Mouse (Mus musculus) MEL (cell line): ENCODE results near the gene Fezf2. TPM values are rescaled to one million over a fixed set of nuclear protein-coding genes. Genes with fewer than 3 reads are reported as not detected.

Source experiments
- DNase-seq: peaks from one replicate; pipeline ENCODE4 v3.0.0; 2011; ENCODE audit warnings: low read depth, low spot score
- H3K27ac ChIP-seq: 2 replicates; pipeline ENCODE4 v1.5.1; 2012; ENCODE audit warnings: low read depth, mild to moderate bottlenecking, control low read depth, low read length, moderate library complexity; ENCODE audit not compliant: control insufficient read depth
- H3K27me3 ChIP-seq, 2 experiments: fragments of 150-350 bp in 1 of 2; sonication (generic) in 1 of 2; 2 replicates each; pipeline ENCODE4 v1.6.1; 2012; ENCODE audit warnings: low read length in 2 of 2, mild to moderate bottlenecking in 2 of 2, improper control_type of control experiment in 1 of 2, moderate library complexity in 1 of 2; ENCODE audit not compliant: insufficient read depth in 2 of 2, control insufficient read depth in 1 of 2
- H3K36me3 ChIP-seq, 2 experiments: 2 replicates each; pipeline ENCODE4 v1.6.1; 2012 to 2014; ENCODE audit warnings: low read length in 2 of 2, improper control_type of control experiment in 1 of 2, inconsistent platforms in 1 of 2, mild to moderate bottlenecking in 1 of 2; ENCODE audit not compliant: insufficient read depth in 2 of 2, control insufficient read depth in 1 of 2
- H3K4me1 ChIP-seq, 2 experiments: fragments of 150-350 bp in 1 of 2; sonication (generic) in 1 of 2; 2 replicates each; pipeline ENCODE4 v1.6.1; 2012; ENCODE audit warnings: low read length in 2 of 2, improper control_type of control experiment in 1 of 2, mild to moderate bottlenecking in 1 of 2; ENCODE audit not compliant: insufficient read depth in 2 of 2, control insufficient read depth in 1 of 2
- H3K4me3 ChIP-seq, 2 experiments: fragments of 150-350 bp in 1 of 2; sonication (generic) in 1 of 2; 2 replicates each; pipeline ENCODE4 v1.5.1; 2012; ENCODE audit warnings: low read depth in 2 of 2, low read length in 2 of 2, mild to moderate bottlenecking in 2 of 2, moderate library complexity in 2 of 2, control low read depth in 1 of 2, improper control_type of control experiment in 1 of 2; ENCODE audit not compliant: control insufficient read depth in 1 of 2, insufficient read depth in 1 of 2
- H3K79me2 ChIP-seq: 2 replicates; pipeline ENCODE4 v1.6.1; 2012; ENCODE audit warnings: mild to moderate bottlenecking, low read length, moderate library complexity; ENCODE audit not compliant: control insufficient read depth, poor library complexity, insufficient read depth
- H3K9ac ChIP-seq: 2 replicates; pipeline ENCODE4 v1.6.1; 2012; ENCODE audit warnings: low read depth, mild to moderate bottlenecking, control low read depth, low read length, moderate library complexity; ENCODE audit not compliant: control insufficient read depth, poor library complexity, severe bottlenecking
- H3K9me3 ChIP-seq: fragments of 150-350 bp; sonication (generic); replicated peaks from 2 replicates; pipeline ENCODE4 v1.6.1; 2012; ENCODE audit warnings: mild to moderate bottlenecking, low read length, improper control_type of control experiment, moderate library complexity; ENCODE audit not compliant: insufficient read depth
- BHLHE40 ChIP-seq: IDR thresholded peaks from 2 replicates; pipeline ENCODE4 v1.6.1; 2012; ENCODE audit warnings: low read depth, mild to moderate bottlenecking, inconsistent platforms, low read length, improper control_type of control experiment, borderline replicate concordance
- CHD1 ChIP-seq: IDR thresholded peaks from 2 replicates; pipeline ENCODE4 v1.6.1; 2012; ENCODE audit warnings: low read depth, mild to moderate bottlenecking, inconsistent platforms, low read length, improper control_type of control experiment
- E2F4 ChIP-seq: IDR thresholded peaks from 2 replicates; pipeline ENCODE4 v1.6.1; 2011; ENCODE audit warnings: low read depth, low read length, improper control_type of control experiment, borderline replicate concordance
- ELF1 ChIP-seq: IDR thresholded peaks from 2 replicates; pipeline ENCODE4 v1.6.1; 2014; ENCODE audit warnings: low read depth, mild to moderate bottlenecking, inconsistent platforms, low read length, improper control_type of control experiment, moderate library complexity
- EP300 ChIP-seq, 2 experiments: IDR thresholded peaks; 2 replicates each; pipeline ENCODE4 v1.6.1; 2011; ENCODE audit warnings: improper control_type of control experiment in 2 of 2, low read length in 2 of 2, low read depth in 1 of 2, mild to moderate bottlenecking in 1 of 2
- GATA1 ChIP-seq: IDR thresholded peaks from 2 replicates; pipeline ENCODE4 v1.6.1; 2011; ENCODE audit warnings: low read depth, low read length, improper control_type of control experiment
- JUND ChIP-seq: IDR thresholded peaks from 2 replicates; pipeline ENCODE4 v1.6.1; 2011; ENCODE audit warnings: low read depth, mild to moderate bottlenecking, improper control_type of control experiment, low read length
- MAFK ChIP-seq: IDR thresholded peaks from 2 replicates; pipeline ENCODE4 v1.6.1; 2011; ENCODE audit warnings: low read depth, mild to moderate bottlenecking, low read length, improper control_type of control experiment, borderline replicate concordance
- MYC ChIP-seq: IDR thresholded peaks from 2 replicates; pipeline ENCODE4 v1.6.1; 2011; ENCODE audit warnings: low read depth, mild to moderate bottlenecking, low read length, improper control_type of control experiment, moderate library complexity
- NELFE ChIP-seq: IDR thresholded peaks from 2 replicates; pipeline ENCODE4 v1.6.1; 2011; ENCODE audit warnings: low read depth, low read length, improper control_type of control experiment
- POLR2A ChIP-seq, 2 experiments: IDR thresholded peaks; 2 replicates each; pipeline ENCODE4 v1.6.1; 2011 to 2012; ENCODE audit warnings: low read length in 2 of 2, mild to moderate bottlenecking in 2 of 2, control low read depth in 1 of 2, improper control_type of control experiment in 1 of 2, low read depth in 1 of 2, moderate library complexity in 1 of 2; ENCODE audit not compliant: control insufficient read depth in 1 of 2, insufficient read depth in 1 of 2, poor library complexity in 1 of 2
- POLR2AphosphoS5 ChIP-seq: IDR thresholded peaks from 2 replicates; pipeline ENCODE4 v1.6.1; 2012; ENCODE audit warnings: low read depth, borderline replicate concordance, mild to moderate bottlenecking, inconsistent platforms, low read length, moderate library complexity, mixed read lengths
- RAD21 ChIP-seq: IDR thresholded peaks from 2 replicates; pipeline ENCODE4 v1.6.1; 2011; ENCODE audit warnings: mild to moderate bottlenecking, low read depth, low read length, improper control_type of control experiment
- SMC3 ChIP-seq: IDR thresholded peaks from 2 replicates; pipeline ENCODE4 v1.6.1; 2011; ENCODE audit warnings: low read depth, low read length, improper control_type of control experiment
- TAL1 ChIP-seq: IDR thresholded peaks from 2 replicates; pipeline ENCODE4 v1.6.1; 2012; ENCODE audit warnings: mild to moderate bottlenecking, inconsistent platforms, low read length, moderate library complexity, mixed read lengths
- TBP ChIP-seq: IDR thresholded peaks from 2 replicates; pipeline ENCODE4 v1.8.0; 2011; ENCODE audit warnings: low read depth, low read length, improper control_type of control experiment
- TCF12 ChIP-seq: IDR thresholded peaks from 2 replicates; pipeline ENCODE4 v1.6.1; 2014; ENCODE audit warnings: low read depth, mild to moderate bottlenecking, inconsistent platforms, low read length, improper control_type of control experiment, moderate library complexity
- UBTF ChIP-seq: IDR thresholded peaks from 2 replicates; pipeline ENCODE4 v1.6.1; 2012; ENCODE audit warnings: low read depth, mild to moderate bottlenecking, inconsistent platforms, low read length, improper control_type of control experiment, moderate library complexity, borderline replicate concordance; ENCODE audit not compliant: insufficient read depth
- USF1 ChIP-seq: IDR thresholded peaks from 2 replicates; pipeline ENCODE4 v1.6.1; 2014; ENCODE audit warnings: low read depth, mild to moderate bottlenecking, inconsistent platforms, low read length, improper control_type of control experiment, moderate library complexity
- ZC3H11A ChIP-seq: IDR thresholded peaks from 2 replicates; pipeline ENCODE4 v1.6.1; 2012; ENCODE audit warnings: low read depth, mild to moderate bottlenecking, inconsistent platforms, low read length, improper control_type of control experiment
- polyA plus RNA-seq, 2 experiments: library from polyadenylated mRNA; stranded (reverse) in 1 of 2; unstranded in 1 of 2; fragments of >175 nt in 1 of 2; fragments of >200 nt in 1 of 2; gene quantifications; 2 replicates each; pipeline versions ENCODE4 v1.2.1 to v1.2.4; 2012; ENCODE audit warnings: low replicate concordance in 2 of 2, low read depth in 1 of 2; ENCODE audit not compliant: insufficient read length in 2 of 2, insufficient read depth in 1 of 2, missing spikeins in 1 of 2
- total RNA-seq: library from RNA; depleted of rRNA; stranded (reverse); fragments of 300-350 nt; gene quantifications from 2 replicates; pipeline ENCODE4 v1.2.3, GENCODE M21; 2012

The Fezf2 gene
- total and polyA plus RNA-seq, 3 experiments, result not detected

DNA sequence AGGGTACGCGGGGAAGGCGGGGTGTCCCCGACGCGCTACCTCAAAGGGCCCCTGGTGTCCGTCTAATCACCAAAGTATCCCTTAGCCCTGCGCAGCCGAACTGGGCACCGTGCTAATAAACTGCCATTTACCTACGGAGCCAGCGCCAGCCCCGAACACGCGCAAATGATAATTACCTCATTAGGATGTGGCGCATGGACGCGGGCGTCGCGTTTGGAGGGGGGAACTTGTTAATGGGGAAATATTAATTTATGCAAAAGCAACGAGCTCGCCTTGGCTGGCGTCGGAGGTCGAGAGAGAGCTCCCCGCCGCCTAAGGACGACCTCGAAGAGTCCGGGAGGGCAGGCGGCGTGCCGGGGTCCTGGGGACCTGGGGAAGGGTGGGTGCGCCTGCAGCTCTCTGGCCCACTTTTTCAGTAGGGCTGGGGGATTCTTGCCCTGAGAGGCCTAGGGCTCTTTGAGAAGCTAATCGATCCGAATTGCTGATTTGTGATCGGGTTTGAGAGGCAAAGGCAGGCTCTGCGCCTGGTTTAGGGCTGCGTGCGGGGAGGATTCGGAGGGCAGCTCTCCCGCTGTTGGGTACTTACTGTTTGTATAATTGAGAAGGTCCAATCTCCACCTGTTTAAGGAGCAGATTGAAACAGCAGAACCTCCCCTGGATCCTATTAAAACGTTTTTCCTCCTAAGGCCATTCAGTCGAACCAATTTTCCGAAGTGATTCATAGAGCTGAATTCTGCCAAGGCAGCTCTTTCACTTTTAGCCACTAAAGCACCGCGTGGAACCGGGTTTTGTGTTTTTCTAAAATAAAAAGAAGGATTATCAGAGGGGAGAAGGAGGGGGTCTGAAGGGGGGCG, 1.8 kb downstream of the Fezf2 start:
- Histone ChIP-seq H3K9ac (no peak overlapping the region), H3K79me2 (no peaks in the 10 kb centered on the region), H3K4me3 (no peak overlapping the region), H3K9me3 (no peaks in the 10 kb centered on the region), H3K27me3 (no peaks in the 10 kb centered on the region), H3K27ac (no peak overlapping the region), H3K4me1 (no peaks in the 10 kb centered on the region), H3K36me3 (no peaks in the 10 kb centered on the region)
- TF ChIP-seq GATA1 (no peak), JUND (no peak), ELF1 (no peak), TAL1 (no peak), UBTF (no peak), MYC (no peak), MAFK (no peak), E2F4 (no peak), RAD21 (no peak), ZC3H11A (no peak), POLR2A (IDR thresholded peaks at IDR 0.05; ENCODE audit: control insufficient read depth in 1 of 2, insufficient read depth in 1 of 2, low read depth in 1 of 2, low read length in 2 of 2, poor library complexity in 1 of 2) (no peak), SMC3 (no peak), POLR2AphosphoS5 (no peak), EP300 (IDR thresholded peaks at IDR 0.05; ENCODE audit: low read depth in 1 of 2, low read length in 2 of 2) (no peak), TCF12 (no peak), BHLHE40 (no peak), USF1 (no peak), NELFE (no peak), TBP (no peak), CHD1 (no peak)
- DNase-seq, result no peak

DNA sequence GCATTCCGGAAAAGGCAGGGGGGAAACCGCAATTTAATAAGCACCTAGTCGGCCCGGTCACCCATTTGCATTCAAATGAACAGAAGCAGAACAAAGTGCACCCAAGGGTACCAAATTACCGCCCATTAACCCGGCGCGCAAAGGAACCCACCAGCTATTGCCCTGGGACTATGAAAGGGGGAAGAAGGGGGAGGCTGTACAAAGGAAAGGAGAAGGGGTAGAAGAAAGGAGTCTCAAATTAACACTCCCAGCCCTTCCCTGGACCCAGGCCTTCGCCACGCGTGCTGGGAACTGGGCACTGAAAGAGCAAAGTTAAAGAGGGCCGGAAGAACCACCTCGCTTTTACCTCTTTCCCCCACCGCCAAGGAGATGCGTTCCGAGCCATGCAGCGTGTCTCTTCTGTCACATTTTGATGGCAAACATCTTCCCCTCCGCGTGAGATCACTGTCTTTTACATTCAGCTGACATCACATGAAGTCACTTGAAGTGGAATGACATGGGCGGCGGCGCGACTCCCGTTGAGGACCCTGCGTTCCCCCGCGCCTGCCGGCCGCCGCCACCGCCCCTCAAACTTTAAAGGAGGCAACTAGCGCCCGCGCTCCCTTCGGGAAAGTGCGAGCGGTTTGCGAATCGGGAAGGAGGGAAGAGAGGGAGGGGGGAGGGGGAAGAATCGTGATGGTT, 2.6 kb downstream of the Fezf2 start:
- no peak overlapping the region for H3K4me3 ChIP-seq
- no peaks in the 10 kb centered on the region for H3K79me2 ChIP-seq
- no peaks in the 10 kb centered on the region for H3K27me3 ChIP-seq
- no peak overlapping the region for H3K9ac ChIP-seq
- no peaks in the 10 kb centered on the region for H3K4me1 ChIP-seq
- H3K9me3 ChIP-seq, result no peaks in the 10 kb centered on the region
- no peak for DNase-seq
- no peak for TF ChIP-seq POLR2A (IDR thresholded peaks at IDR 0.05; ENCODE audit: control insufficient read depth in 1 of 2, insufficient read depth in 1 of 2, low read depth in 1 of 2, low read length in 2 of 2, poor library complexity in 1 of 2)
- no peak for TF ChIP-seq GATA1
- TF ChIP-seq, all 39 proteins: peak for 0
- no peak overlapping the region for H3K27ac ChIP-seq
- no peaks in the 10 kb centered on the region for H3K36me3 ChIP-seq
